Mouse (Mus musculus): ENCODE measurements around the gene Eef1akmt3.

Gene Eef1akmt3

DNA sequence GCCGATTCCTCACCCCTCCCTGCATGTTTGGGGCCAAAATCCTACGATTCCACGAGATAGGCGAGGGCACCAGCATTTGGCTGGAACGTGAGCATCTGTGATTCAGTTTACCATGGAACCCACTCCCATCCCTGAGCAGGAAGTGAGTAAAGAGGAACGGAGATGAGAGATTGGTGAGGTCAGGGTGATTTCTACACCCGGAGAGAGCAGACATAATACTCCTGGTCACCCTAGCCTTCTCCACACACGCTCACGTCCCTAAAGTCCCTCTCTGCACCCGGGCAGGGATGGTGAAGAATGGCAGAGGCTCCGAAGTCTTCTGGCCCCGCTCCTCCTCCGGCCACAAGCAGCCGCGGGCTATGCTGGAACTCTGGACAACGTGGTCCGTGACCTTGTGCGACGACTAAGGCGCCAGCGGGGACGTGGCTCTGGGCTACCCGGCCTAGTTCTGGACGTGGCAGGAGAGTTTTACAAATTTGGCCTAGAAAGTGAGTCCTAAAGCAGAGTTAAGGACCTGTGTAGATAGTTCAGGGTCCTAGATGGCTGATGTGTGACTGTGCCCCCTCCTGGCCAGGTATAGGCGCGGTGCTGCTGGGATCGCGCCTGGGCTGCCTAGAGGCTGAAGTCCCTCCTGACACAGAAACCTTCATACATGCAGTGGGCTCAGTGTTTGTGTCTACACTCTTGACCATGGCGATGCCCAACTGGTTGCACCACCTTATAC is 8.2 kb upstream of the Eef1akmt3 start:
- DNase-seq: no peak

DNA sequence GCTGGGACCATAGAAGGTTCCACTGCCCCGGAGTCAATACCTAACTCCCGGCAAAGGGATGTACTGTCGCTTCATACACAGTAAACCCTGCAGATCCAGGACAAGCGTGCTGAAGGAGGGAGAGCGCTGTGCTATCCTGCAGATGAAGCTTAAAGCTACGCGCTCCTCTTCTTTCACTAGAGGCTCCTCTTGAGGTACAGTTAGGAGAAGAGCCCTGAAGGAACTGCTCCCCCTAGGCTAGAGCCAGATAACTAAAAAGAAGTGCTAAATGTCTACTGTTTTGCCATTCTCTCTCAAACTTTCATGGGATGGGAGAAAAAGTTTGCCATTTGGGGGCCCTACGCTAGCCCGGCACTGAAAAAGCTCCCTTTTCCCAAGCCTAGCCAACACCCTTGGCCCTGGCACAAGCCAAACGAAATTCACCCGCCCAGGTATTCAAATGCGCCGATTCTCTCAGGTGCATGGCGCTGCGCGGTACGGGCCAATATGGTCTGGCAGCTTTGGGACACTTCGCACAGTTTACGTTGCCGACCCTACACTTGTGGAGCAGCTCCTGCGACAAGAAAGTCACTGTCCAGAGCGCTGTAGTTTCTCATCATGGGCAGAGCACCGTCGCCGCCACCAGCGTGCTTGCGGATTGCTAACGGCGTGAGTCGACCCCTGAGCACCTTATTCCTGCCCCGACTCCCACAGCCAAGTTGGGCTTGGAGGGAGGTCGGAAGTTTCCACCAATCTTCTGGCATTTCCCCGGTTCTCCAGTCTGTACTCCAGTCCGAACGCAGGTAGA is 7.5 kb upstream of the Eef1akmt3 start:
- DNase-seq: no peak

DNA sequence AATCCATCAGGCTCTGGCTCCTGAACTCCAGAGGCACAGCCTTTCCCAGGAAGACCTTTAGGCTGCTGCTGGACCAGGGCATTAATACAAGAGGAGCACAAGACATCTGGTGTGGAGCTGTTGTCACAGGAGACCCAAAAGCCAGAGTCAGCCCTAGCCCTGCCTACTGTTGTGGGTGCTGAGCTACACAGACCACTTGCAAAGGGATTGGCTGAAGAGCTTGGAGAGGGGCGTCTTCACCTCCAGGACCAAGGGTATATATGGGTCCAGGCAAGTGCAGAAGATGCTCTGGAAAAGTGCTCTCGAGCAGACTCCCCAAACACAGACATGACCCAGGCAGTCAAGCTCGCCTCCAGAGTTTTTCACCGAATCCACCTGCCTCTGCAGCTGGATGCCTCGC is 6.6 kb upstream of the Eef1akmt3 start, which contains the start of gene Cyp27b1:
TSS of gene Cyp27b1 (plus strand) at position 297 of the 400 bp plus-strand sequence.
- DNase-seq: no peak

DNA sequence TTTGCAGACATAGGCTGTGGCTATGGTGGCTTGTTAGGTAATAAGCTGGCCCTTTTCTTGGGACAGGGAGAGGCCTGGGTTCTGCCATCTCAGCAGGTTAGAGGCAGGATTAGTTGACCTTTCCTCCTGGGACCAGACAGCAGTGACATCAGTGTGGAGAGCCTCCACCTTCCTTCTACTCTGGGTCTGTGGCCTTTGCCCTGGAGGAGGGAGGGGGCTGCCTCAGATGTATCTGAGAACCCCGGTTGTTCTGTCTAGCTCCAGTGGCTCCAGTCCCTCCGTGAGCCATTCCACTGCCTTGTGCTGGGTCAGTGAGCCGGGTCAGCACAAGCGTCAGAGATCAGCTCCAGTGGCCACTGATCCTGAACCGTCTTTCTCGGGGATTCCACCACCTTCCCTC is 1.9 kb upstream of the Eef1akmt3 start:
- no peak for DNase-seq

DNA sequence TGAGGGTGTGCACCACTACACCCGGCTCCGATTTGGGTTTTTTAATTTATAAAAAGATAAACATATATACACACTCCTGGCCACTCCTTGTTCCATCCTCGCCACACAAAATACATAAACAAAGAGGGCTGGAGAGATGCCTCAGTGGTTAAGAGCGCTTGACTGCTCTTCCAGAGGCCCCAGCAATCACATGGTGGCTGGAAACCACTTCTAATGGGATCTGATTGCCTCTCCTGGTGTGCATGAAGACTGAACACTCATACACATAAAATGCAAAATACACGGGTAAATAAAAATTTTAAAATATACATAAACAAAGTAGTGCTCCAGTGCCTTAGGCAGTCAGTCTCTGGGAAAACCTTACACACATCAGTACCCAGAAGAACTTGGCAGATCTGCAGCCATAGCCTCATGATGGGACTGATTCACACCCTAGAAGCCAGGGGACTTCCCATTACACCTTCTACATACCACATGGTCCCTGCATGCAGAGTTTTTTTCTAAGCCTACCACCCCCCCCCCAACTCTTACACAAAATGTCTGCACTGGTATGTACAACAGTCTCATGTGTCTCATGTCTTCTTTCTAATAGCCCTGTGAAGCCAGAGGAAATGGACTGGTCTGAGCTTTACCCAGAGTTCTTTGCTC is 1.3 kb upstream of the Eef1akmt3 start:
- DNase-seq: no peak

DNA sequence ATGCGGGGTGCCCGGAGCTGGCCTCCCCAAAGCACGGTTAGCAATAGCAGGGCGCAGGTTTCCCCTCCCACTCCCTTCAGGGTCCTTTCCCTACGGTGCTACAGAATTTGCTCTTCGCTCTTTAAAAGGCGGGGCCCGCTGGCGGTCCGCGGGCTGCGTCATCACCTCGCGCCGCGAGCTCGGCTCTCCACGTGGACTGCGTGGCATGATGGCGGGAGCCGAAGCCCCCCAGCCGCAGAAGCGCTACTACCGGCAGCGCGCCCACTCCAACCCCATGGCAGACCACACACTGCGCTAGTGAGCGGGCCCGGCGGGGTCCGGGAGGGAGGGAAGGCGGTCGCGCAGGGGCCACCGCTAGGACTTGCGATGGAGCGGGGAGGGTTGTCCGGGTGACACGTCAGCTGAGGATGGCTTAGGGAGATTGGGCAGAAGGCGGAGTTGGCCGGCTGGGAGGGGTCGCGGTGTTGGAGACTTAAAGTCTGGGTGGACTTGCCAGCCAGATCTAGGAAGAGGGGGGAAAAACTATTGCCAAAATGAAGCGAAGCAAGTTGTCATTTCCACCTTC is 543 bp upstream of the Eef1akmt3 start:
- DNase-seq: peak; percentile 74 to 75

DNA sequence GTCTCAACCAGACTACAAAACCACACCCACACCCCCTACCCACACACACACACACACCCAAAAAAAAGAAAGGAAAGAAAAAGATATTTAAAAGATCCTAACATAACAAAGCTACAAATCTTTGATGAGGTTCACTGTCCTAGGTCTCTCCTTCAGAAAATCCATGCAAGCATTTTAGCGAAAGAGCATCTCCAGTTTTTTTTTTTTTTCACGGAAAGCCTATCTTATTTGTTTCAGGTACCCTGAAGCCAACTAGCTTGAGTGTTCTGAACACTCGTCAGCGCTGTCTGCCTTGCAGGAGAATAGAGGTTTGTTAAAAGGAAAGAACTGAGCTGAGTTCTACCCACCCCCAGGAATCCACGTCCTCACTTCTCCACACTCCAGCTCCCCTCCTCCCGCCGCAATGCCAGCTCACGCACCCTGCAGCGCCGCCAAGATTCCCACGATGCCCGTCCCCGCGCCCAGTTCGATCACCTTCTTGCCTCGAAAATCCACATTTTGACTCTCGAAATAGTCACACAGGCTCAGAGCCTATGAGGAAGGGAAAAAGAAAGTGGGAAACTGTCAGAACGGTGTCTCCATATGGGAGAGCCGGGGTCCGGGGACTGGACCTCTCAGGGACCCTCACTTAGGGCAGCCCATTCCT is 621 bp downstream of the Eef1akmt3 start:
- no peak for DNase-seq

DNA sequence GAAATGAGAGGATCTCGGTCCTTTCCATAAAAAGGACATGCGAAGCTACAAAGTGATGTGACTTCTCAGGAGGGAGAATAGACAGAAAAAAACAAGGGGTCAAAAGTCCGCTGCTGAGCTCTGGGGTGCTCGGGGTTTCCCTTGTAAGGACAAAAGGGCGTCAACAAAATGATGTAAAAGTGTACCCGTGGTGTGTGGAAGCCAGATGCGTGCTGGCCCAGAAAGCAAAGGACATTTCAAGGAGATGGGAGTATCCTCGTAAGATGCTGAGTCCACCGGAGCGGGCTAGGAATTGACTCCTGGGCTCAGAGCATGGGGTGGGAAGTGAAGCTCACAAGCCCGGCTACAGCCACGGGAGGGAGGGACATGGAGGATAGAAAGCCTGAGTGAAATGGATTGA is 3.7 kb downstream of the Eef1akmt3 start:
- DNase-seq: no peak

DNA sequence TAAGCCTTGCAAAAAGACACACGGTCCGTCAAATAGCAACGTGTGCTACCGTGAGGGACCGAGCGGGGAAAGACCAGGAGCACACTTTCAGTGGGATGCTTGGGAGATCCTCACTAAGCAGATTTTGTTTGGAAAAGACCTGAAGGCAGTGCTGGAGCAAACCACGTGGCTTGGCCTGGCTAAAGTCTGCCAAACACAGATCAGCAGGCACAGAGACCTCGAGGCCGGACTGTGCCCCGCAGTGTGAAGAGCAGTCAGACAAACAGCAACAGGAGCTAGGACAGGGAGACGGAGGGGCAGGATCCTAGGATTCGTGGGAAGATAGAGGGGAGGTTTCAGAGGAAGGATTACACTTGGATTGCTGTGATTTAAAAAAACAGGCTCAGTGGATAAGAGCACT is 5.0 kb downstream of the Eef1akmt3 start:
- DNase-seq: no peak

DNA sequence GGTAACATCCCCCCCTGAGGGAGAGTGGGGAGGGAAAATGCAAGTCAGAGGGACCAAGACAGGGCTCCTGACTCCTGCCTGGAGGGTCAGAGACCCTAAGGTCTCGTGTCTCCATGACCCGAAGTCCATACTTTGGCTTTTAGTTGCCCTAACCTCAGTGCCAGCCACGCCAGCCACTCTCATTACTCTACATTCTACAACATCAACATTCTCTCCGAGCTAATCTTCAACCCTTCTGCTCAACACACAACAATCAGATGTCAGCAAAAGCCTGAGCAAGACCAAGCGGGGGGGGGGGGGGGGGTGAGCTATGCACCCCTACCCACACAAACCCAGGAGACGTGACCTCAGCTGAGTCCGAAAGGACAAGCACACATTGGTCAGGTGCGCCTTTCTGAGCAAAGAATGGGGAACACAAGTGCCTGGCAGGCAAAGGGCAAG is 8.0 kb downstream of the Eef1akmt3 start:
- DNase-seq: no peak

DNA sequence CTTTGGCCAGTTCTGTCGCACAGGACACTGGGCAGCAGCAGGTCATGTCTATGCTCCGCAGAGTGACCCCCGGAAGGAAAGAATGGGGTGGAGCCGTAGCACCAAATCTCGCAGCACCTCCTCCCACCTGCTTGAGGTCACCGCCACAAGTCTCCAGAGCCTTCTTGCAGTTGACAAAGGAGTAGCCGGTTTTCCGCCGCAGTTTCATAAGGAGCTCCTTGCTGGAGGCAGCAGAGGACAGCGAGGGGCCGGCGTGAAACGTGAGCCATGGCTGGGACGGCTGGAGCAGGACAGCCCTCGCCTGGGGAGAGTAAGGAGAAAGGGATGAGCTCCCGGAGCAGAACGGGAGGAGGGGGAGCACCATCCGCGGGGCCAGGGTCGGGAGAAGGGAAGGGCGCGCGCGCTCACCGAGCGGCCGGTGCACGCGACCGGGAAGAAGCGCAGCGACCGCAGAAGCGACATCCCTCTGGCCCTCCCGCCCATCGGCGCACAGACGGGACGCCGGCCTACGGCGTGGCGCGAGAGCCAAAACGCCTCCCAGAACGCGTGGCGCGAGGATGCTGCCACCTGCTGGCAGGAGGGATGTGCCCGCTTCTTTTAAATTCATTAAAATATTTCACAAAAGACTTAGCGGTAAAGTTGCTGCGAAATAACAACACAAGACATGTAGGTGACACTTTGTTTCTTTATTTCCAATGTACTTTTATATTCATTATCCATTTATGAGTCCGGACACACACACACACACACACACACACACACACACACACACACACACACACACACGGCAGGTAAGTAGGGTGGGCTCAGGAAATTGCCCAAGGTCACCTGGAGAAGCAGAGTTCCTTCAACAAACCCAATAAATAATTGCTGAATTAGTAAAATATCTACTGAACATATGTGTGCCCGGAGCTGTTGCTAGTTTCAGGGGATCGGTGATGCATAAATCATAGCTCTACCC is 10.7 kb downstream of the Eef1akmt3 start, which contains the start of gene Tsfm:
TSS of gene Tsfm (minus strand) at position 505 of the 961 bp plus-strand sequence.
- DNase-seq: peak; percentile 90 to 92

DNA sequence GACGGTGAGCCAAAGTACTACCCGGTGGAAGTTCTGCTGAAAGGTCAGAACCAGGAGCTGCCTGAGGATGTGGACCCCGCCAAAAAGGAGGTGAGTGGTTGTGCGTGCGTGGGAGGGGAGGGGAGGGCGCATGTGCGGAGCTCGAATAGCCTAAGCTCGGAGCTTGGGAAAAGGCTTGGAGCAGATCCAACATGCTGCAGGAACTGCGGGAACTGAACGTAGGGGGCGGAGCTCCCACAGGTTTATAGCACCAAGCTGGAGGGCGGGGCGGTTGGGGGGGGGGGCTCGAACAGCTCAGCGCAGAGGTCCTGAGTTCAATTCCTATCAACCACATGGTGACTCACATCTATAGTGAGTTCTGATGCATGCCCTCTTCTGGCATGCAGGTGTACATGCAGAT is 22.9 kb downstream of the Eef1akmt3 start:
- DNase-seq: no peak

DNA sequence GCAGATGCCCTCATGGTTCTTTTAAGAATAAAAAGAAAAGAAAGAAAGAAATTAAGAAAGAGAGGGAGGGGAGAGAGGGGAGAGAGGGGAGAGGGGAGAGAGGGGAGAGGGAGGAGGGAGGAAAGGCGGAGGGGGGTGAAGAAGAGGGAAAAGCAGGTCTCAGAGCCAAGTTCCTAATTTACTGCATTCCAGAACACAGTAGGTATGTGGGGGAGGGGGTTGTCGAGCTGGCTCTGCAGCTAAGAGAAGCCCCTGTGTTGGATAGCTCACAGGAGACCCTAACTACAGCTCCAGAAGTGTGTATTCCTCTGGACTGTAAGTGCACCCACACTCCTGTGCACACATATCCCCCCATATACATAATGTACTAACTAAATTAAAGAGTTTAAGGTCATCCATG is 24.2 kb downstream of the Eef1akmt3 start:
- DNase-seq: no peak

DNA sequence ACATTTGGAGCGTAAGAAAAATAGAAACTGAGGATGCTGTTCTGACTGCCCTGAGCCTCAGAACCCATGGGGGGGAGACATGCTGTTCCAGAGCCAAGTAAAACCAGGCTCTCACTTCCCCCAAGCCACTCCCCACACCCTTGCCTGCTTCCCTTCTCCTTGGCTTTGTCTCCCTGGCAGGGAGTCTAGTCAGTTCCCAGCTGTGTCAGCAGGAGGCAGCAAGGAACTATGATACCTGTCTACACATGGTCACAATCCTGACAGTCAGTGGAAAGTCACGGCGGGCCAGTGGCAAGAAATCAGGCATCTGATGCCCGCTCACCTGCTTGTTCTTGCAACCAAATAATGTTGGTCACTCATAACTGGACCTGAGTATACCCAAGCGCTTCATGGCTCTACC is 24.8 kb downstream of the Eef1akmt3 start:
- DNase-seq: no peak

DNA sequence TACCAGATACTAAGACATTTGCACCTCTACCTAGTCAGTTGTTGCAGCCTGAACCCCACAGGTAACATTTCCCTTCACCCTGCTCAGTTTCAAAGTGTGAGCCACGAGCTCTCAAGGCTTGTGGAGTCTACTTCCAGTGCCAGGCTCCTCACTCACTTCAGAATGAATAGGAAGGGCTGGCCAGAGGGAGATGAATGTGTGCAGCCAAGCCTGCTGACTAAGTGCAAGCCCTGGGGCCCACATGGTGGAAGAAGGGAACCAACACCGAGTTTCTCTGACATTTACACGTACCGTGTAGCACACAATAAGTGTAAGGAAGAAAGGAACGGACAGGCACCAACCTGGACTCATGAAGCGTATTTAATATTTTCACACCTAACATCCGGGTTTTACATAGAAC is 37.5 kb downstream of the Eef1akmt3 start:
- DNase-seq: no peak

DNA sequence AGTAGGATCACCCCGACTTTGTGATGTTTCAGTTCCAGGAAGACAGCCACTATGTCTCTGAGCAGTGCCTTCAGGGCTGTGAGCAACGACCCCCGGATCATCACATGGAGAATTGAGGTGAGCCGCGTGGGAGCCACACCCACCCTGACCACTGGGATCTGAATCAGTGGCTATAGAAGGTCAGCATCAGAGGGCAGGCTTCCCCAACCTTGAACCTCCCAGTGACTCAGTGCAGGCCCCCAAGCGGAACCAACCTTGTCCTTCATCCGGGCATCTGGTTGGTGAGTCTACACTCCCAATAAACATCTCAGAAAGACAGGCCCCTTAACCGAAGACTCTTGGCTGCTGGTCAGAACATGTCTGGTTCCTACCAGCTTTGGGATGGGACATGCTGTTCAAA is 38.0 kb downstream of the Eef1akmt3 start:
- DNase-seq: no peak

DNA sequence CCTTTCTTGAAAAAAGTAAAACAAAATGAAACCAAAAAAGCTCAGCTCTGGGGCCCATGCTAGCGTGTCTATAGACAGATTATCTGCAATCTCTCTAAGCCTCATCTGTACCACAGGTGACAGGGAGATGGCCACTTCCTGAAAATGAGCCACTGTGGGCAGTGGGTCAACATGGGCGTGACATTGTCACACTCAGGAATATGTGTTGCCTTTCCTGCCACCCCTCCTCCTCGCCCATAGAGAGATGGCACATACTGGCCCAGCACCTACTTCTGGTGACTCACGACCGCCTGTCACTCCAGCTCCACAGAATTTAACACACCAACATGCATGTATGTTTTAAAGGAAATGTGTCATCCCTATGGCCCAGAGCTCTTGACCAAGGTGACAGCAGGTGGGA is 38.5 kb downstream of the Eef1akmt3 start:
- no peak for DNase-seq

DNA sequence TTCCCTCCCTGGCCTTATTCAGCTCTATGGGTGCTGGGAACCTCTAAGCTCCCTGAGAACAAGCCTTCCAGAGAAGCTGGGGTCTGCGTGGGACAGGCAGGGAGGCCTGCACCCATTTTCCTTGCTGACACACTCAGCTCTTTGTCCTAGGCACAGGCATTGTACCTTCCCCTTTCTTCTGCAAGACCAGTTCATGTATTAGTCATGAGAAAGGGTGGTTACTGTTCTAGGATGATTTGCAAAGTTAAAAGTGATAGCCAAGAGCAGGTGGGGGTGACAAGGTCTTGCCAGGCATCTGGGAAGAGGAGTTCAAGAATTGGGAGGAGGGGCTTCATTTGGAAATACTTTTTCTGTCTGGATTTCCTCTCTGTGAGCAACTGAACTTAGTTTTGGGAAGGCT is 39.3 kb downstream of the Eef1akmt3 start:
- DNase-seq: no peak

DNA sequence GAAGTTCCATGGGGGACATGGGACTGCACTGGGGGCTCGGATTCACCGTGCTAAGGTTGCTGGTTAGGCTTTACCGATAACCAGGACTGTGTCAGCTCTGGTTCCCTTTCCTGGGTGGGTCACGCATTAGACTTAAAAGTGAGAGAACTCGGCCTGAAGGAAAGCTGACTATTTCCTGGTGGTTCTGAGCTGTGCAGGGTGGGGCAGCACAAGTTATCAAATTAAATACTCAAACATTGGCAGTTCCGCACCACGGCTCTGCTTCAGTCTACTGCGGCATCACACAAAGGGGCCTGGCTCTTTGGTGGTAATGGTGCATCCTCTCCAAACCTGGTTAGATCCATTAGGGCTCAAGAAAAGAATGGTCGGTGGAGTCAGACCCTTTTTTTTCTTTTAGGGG is 40.0 kb downstream of the Eef1akmt3 start:
- no peak for DNase-seq

DNA sequence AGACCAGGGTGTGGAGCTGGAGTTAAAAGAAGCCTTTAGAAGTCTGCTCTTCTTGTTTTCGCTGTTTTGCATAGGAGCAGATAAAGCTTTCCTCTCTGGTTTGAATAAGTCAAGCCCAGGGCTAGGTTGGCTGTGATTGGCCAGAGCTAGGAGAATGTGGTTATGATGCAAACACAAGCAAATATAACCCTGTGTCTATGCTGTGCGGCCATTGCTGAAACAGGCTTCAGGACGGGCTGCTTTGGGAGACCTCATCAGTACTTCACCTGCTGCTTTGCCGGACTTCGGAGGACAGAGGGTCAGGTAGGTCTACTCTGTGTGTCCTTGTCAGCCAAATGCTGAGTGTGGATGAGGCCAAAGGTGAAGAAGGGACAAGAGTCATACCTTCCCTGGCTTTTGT is 40.8 kb downstream of the Eef1akmt3 start, which contains the start of gene Avil:
TSS of gene Avil (plus strand) at position 181 of the 400 bp plus-strand sequence.
- DNase-seq: no peak

DNA sequence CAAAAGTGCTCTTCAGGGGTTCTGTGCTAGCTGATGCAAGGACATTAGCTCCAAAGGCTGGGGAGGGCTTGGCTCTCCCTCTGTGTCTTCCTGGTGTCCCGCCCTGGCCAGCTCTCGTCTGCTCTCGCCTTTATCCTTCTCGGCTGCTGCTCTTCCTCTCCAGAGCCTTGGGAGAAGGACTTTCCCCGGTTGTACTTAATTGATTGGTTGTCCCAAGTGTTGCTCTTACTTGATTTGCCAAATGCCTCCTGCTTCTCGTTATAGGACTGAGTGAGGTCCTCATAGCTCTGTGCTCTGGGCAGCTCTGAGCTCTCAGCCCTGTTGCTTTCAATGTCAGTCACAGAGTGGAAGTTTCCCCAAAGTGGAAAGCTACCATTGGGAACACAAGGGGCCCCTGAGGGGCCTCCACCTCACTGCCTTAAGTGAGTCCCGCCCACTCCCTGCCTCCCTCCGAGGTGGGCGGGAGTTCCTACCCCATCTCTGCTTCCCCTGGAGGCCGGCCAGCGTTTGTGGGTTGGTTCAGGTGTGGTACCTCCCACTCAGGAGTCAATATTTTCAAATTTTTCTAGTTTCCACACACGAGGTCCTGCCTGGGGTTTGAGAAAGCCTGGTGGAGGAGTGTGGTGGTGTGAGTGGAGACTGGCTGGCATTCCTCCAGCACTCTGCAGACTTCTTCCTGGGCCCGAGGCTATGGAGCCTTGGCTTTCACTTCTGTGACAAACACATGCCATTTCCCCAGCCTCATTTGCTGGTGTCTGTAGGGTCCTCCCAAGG is 43.8 kb downstream of the Eef1akmt3 start:
- DNase-seq: no peak
